Comparison of ENCODE assay signal across 22 mouse cellular contexts in the genomic region with DNA sequence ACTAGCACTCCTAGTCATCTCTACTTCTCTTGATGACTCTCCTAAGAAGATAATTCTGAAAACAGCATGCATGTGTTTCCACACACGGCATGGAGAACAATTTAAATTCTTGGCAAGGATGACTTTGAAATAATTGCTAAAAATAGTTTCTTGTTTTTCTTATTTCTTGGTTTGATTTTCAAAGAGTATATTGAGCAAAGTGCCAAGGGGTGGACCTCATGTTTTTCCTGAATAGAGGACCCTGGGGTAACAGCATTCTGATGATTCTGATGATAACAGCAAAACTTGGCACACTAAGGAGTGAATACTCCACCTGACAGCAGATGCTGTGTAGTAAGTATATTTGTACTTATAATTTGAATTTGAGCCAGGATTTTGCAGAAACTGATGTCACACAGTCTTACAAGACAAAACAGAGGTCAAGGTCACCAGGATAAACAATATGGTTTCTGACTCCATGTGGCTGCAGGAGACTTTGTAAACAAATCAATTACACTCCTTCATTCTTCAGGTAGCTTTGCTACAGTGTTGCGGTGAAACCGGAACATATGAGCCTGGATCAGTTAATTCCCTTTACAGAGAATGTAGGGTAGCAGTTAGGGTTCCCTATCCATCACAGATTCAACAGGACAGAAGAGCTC. TPM values are rescaled to one million over a fixed set of nuclear protein-coding genes. Genes with fewer than 3 reads are reported as not detected.
DNase-seq lines count a peak whose midpoint lies in the region; ATAC-seq and TF ChIP-seq lines count a peak whose summit lies in the region.
"Had no signal": no experiment of that assay in that cellular context is flagged by ENCODE, and none has a peak within 500 bp of the region (broad histone marks: within the 10 kb centered on the region; RNA-seq: fewer than 3 reads in every experiment).

No protein-coding gene starts in this region.

- 81% methylated on average over 3 of the region's 3 CpGs for WGBS in heart, embryonic 11.5 days (ENCODE audit: insufficient replicate concordance)
- 70% methylated on average over 3 of the region's 3 CpGs for WGBS in kidney, adult 2 months
- WGBS in heart, postnatal 0 days = 61% methylated on average over 3 of the region's 3 CpGs

- H3K4me1 ChIP-seq in heart, embryonic 11.5 days (ENCODE audit: control insufficient read depth, insufficient read depth, low read length) = peaks cover 12% of the 10 kb centered on the region
- no peaks in the 10 kb centered on the region for H3K4me1 ChIP-seq in kidney, adult 2 months (ENCODE audit: control insufficient read depth, insufficient read depth, low read length)
- peaks cover 41% of the 10 kb centered on the region for H3K4me1 ChIP-seq in heart, postnatal 0 days (ENCODE audit: control insufficient read depth, insufficient read depth)
- H3K4me1 ChIP-seq: hindbrain, embryonic 10.5 days; intestine, embryonic 15.5 days; stomach, embryonic 15.5 days had no signal

- H3K27me3 ChIP-seq in heart, embryonic 11.5 days (ENCODE audit: control insufficient read depth, insufficient read depth, low read length) = no peaks in the 10 kb centered on the region
- H3K27me3 ChIP-seq in kidney, adult 2 months (replicated peaks; ENCODE audit: control insufficient read depth, insufficient read depth, low read length) = no peaks in the 10 kb centered on the region
- no peaks in the 10 kb centered on the region for H3K27me3 ChIP-seq in heart, postnatal 0 days (ENCODE audit: control insufficient read depth, insufficient read depth, low read length)
- H3K27me3 ChIP-seq: intestine, embryonic 15.5 days; liver, embryonic 13.5 days; stomach, embryonic 15.5 days had no signal

- H3K27ac ChIP-seq in heart, embryonic 11.5 days (ENCODE audit: low read depth, low read length) = no peak overlapping the region
- H3K27ac ChIP-seq in kidney, adult 2 months (ENCODE audit: insufficient read depth, low read depth, low read length) = no peak overlapping the region; the same call in 1 of the 2 replicates
- H3K27ac ChIP-seq in heart, postnatal 0 days (ENCODE audit: low read depth) = peak overlapping the region; percentile 89
- H3K27ac ChIP-seq: hindbrain, embryonic 10.5 days; intestine, embryonic 15.5 days; left cerebral cortex, adult 2 months; liver, embryonic 13.5 days; stomach, embryonic 15.5 days had no signal

- no peak for TF ChIP-seq POLR2A in kidney, adult 2 months (IDR thresholded peaks at IDR 0.05; ENCODE audit: low read depth, low read length)

- H3K4me2 ChIP-seq in heart, embryonic 11.5 days = no peak overlapping the region
- no peak overlapping the region for H3K4me2 ChIP-seq in heart, postnatal 0 days (ENCODE audit: low read depth, low read length)
- H3K4me2 ChIP-seq: intestine, embryonic 15.5 days; liver, embryonic 13.5 days; stomach, embryonic 15.5 days had no signal

- DNase-seq in heart, adult 8-10 months (ENCODE audit: low spot score) = peak; percentile 49
- peak; percentile 21 for DNase-seq in kidney, adult 2 months
- no peak for DNase-seq in kidney, postnatal 14 days
- DNase-seq in Muller cell, postnatal 12 days (ENCODE audit: inconsistent ontology term) = peak; percentile 36
- peak; percentile 74 for DNase-seq in heart, postnatal 0 days (ENCODE audit: low spot score)
- DNase-seq: adrenal gland, postnatal 36 days; cerebellum, adult 11 months; cerebellum, adult 9-11 months; forebrain, postnatal 0 days; kidney, adult 9 months; kidney, postnatal 4 days; liver, embryonic 13.5 days; lung, adult 2 months; lung, postnatal 36 days; thymus, postnatal 25 days had no signal

- TF ChIP-seq EP300 in heart, postnatal 0 days (IDR thresholded peaks at IDR 0.05; ENCODE audit: low read depth) = no peak

- no peaks in the 10 kb centered on the region for H3K36me3 ChIP-seq in heart, embryonic 11.5 days (ENCODE audit: control insufficient read depth, insufficient read depth, low read length)
- no peaks in the 10 kb centered on the region for H3K36me3 ChIP-seq in kidney, adult 2 months (ENCODE audit: control insufficient read depth, insufficient read depth, low read length)
- H3K36me3 ChIP-seq in heart, postnatal 0 days (replicated peaks; ENCODE audit: control insufficient read depth, insufficient read depth, low read length) = no peaks in the 10 kb centered on the region
- H3K36me3 ChIP-seq: hindbrain, embryonic 10.5 days; intestine, embryonic 15.5 days; liver, embryonic 13.5 days; stomach, embryonic 15.5 days had no signal

- no peak overlapping the region for H3K4me3 ChIP-seq in heart, embryonic 11.5 days (ENCODE audit: low read depth, low read length)
- H3K4me3 ChIP-seq in kidney, adult 2 months (ENCODE audit: insufficient read depth, low read depth, low read length) = no peak overlapping the region
- no peak overlapping the region for H3K4me3 ChIP-seq in heart, postnatal 0 days (ENCODE audit: low read depth, low read length)
- H3K4me3 ChIP-seq: hindbrain, embryonic 10.5 days; intestine, embryonic 15.5 days; left cerebral cortex, adult 2 months; liver, embryonic 13.5 days; stomach, embryonic 15.5 days had no signal

- no peaks in the 10 kb centered on the region for H3K9me3 ChIP-seq in heart, embryonic 11.5 days (replicated peaks; ENCODE audit: control insufficient read depth, low read length)
- no peaks in the 10 kb centered on the region for H3K9me3 ChIP-seq in heart, postnatal 0 days (replicated peaks; ENCODE audit: control insufficient read depth, low read length)
- H3K9me3 ChIP-seq: hindbrain, embryonic 10.5 days; intestine, embryonic 15.5 days; liver, embryonic 13.5 days; stomach, embryonic 15.5 days had no signal

- no peak overlapping the region for H3K9ac ChIP-seq in heart, embryonic 11.5 days (ENCODE audit: low read depth, low read length)
- H3K9ac ChIP-seq in heart, postnatal 0 days (replicated peaks; ENCODE audit: low read depth, low read length) = no peak overlapping the region
- H3K9ac ChIP-seq: forebrain, postnatal 0 days; intestine, embryonic 15.5 days; liver, embryonic 13.5 days; stomach, embryonic 15.5 days had no signal

- no peak for TF ChIP-seq CTCF in kidney, adult 2 months (conservative IDR thresholded peaks at IDR 0.05; ENCODE audit: insufficient read depth, insufficient read length, low read depth, low read length)
- no peak for TF ChIP-seq CTCF in heart, postnatal 0 days (IDR thresholded peaks at IDR 0.05; ENCODE audit: low read depth)

- no peak for ATAC-seq in heart, embryonic 11.5 days (replicated peaks; ENCODE audit: insufficient number of reproducible peaks, low FRiP score, low TSS enrichment)
- no peak for ATAC-seq in heart, postnatal 0 days (ENCODE audit: insufficient read depth, low read depth)
- ATAC-seq in megakaryocyte-erythroid progenitor cell, adult 5-6 weeks (replicated peaks; ENCODE audit: low FRiP score, low TSS enrichment, poor library complexity, severe bottlenecking) = no peak
- ATAC-seq: forebrain, postnatal 0 days; hindbrain, embryonic 16.5 days; intestine, embryonic 15.5 days had no signal

RNA-seq across cellular contexts. Expression of a gene that starts 11.1 kb away (rescaled TPM):
- 100 to 1,000 TPM; 140 to 190 (median 176) TPM for total RNA-seq in heart, adult 8-10 months (2022)
- polyA plus RNA-seq in heart, embryonic 11.5 days (2014; fragmentation: Nextera tagmentation; extraction: Ambion mirVana) = 23.1 and 25.2 TPM in 2 replicates
- 23.4 and 24.3 TPM in 2 replicates for polyA plus RNA-seq in kidney, adult 2 months (2012; rRNA removed)
- 80.9 and 85.3 TPM in 2 replicates for total RNA-seq in heart, postnatal 0 days (2014; rRNA removed; ENCODE audit: low replicate concordance)
- 19.8 and 20.0 TPM in 2 replicates for polyA plus RNA-seq in heart, postnatal 0 days (2015; fragmentation: Nextera tagmentation; extraction: Ambion mirVana)
- 19.2 and 19.6 TPM in 2 replicates for total RNA-seq in megakaryocyte-erythroid progenitor cell, adult 5-6 weeks (2014; fragmentation: Nextera tagmentation)
- 28.2 and 34.4 TPM in 2 replicates for total RNA-seq in megakaryocyte-erythroid progenitor cell, adult 5-6 weeks (2017)

RNA-seq across cellular contexts. Expression of a gene that starts 34.7 kb away (rescaled TPM):
- total RNA-seq in heart, adult 8-10 months (2022) = 10 to 100 TPM; 13.2 to 14.5 (median 13.5) TPM
- 11.9 and 14.5 TPM in 2 replicates for polyA plus RNA-seq in heart, embryonic 11.5 days (2014; fragmentation: Nextera tagmentation; extraction: Ambion mirVana)
- 7.8 and 8.1 TPM in 2 replicates for polyA plus RNA-seq in kidney, adult 2 months (2012; rRNA removed)
- total RNA-seq in heart, postnatal 0 days (2014; rRNA removed; ENCODE audit: low replicate concordance) = 4.2 and 11.1 TPM in 2 replicates
- polyA plus RNA-seq in heart, postnatal 0 days (2015; fragmentation: Nextera tagmentation; extraction: Ambion mirVana) = 16.2 TPM in 2 replicates
- total RNA-seq in megakaryocyte-erythroid progenitor cell, adult 5-6 weeks (2014; fragmentation: Nextera tagmentation) = 4.8 and 10.0 TPM in 2 replicates
- total RNA-seq in megakaryocyte-erythroid progenitor cell, adult 5-6 weeks (2017) = 16.3 and 21.6 TPM in 2 replicates
